Mouse (Mus musculus) erythroblast, embryonic 14.5 days (primary cell): Measurements from ENCODE around the gene Clec10a.

Experiments
- GATA1 ChIP-seq: IDR thresholded peaks from 2 replicates; pipeline ENCODE4 v1.6.1; 2012; ENCODE audit warnings: low read length, inconsistent platforms, mixed read lengths
- TAL1 ChIP-seq: IDR thresholded peaks from 3 replicates; pipeline ENCODE4 v1.6.1; 2012; ENCODE audit warnings: low read length, inconsistent platforms, mixed read lengths

DNA sequence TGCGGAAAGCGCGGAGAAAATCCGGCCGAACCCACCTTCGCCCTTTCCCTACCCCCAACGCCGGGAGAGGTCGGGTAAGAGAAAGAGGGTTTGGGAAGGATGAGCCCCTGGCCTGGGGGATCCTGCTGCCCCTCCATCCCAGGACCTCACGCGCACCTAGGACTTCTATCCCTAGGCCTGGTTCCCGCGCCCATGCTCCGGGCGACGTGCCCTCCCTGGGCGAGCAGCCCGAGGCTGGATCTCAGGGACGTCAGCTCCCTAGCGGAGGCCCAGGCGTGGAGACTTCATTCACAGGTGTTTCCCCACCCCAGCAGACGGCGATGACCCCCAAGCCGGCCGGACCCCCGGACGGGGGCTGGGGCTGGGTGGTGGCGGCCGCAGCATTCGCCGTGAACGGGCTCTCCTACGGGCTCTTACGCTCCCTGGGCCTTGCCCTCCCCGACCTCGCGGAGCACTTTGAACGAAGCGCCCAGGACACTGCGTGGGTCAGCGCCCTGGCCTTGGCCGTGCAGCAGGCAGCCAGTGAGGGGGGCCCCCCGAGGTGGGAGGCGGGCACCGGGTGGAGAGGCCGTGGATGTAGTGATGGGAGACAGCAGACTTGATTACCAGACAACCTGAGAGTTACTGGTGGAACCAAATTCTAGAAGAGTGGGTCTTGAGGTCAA lies 58.3 kb downstream of the Clec10a start:
- TF ChIP-seq GATA1 (no peak), TAL1 (no peak)
